Mouse (Mus musculus) lung, postnatal 0 days (tissue): Measurements from ENCODE around the gene Sf3b2. TPM values are rescaled to one million over a fixed set of nuclear protein-coding genes. Genes with fewer than 3 reads are reported as not detected.
"Not testable (repeated sequence)": the region's sequence is repeated elsewhere in the genome, so short reads cannot be mapped to it uniquely, and the experiment has no call there.

ENCODE experiments used
- ATAC-seq: fragments of 200-750 bp; cut with Nextera tagmentation; 2 replicates; pipeline ENCODE4 v1.8.0; 2017; ENCODE audit warnings: moderate library complexity
- DNase-seq: peaks from one replicate; pipeline ENCODE4 v3.0.0-alpha.2; 2016; ENCODE audit warnings: low spot score
- H3K27ac ChIP-seq: fragments of 300-500 bp; sonication (generic); 2 replicates; pipeline ENCODE4 v1.5.1; 2014; ENCODE audit warnings: antibody characterized with exemption, mild to moderate bottlenecking, low read length, mixed read lengths
- H3K27me3 ChIP-seq: fragments of 300-500 bp; sonication (generic); replicated peaks from 2 replicates; pipeline ENCODE4 v1.6.1; 2014; ENCODE audit warnings: low read length, mixed read lengths; ENCODE audit not compliant: insufficient read depth
- H3K36me3 ChIP-seq: fragments of 300-500 bp; sonication (generic); 2 replicates; pipeline ENCODE4 v1.6.1; 2014; ENCODE audit warnings: low read length, mixed read lengths; ENCODE audit not compliant: insufficient read depth
- H3K4me1 ChIP-seq: fragments of 300-500 bp; sonication (generic); 2 replicates; pipeline ENCODE4 v1.6.1; 2014; ENCODE audit warnings: antibody characterized with exemption, low read depth, low read length, mixed read lengths; ENCODE audit not compliant: insufficient read depth
- H3K4me2 ChIP-seq: fragments of 300-500 bp; sonication (generic); replicated peaks from 2 replicates; pipeline ENCODE4 v1.6.1; 2014; ENCODE audit warnings: low read depth, mild to moderate bottlenecking, low read length, moderate library complexity, mixed read lengths
- H3K4me3 ChIP-seq: fragments of 300-500 bp; sonication (generic); 2 replicates; pipeline ENCODE4 v1.5.1; 2014; ENCODE audit warnings: low read depth, low read length
- H3K9ac ChIP-seq: fragments of 300-500 bp; sonication (generic); replicated peaks from 2 replicates; pipeline ENCODE4 v1.6.1; 2014; ENCODE audit warnings: low read depth, mild to moderate bottlenecking
- H3K9me3 ChIP-seq: fragments of 300-500 bp; sonication (generic); 2 replicates; pipeline ENCODE4 v1.6.1; 2016; ENCODE audit warnings: low read length, mixed read lengths
- CTCF ChIP-seq: IDR thresholded peaks from 2 replicates; pipeline ENCODE4 v1.5.1; 2016; ENCODE audit warnings: antibody characterized with exemption, mild to moderate bottlenecking
- EP300 ChIP-seq: IDR thresholded peaks from 2 replicates; pipeline ENCODE4 v1.6.1; 2016; ENCODE audit warnings: antibody characterized with exemption, mild to moderate bottlenecking, control low read depth
- WGBS: fragments of 180-500 bp; shearing (Covaris S2); extraction: QIAGEN DNeasy Blood & Tissue Kit; methylation state at CpG from one replicate; pipeline ENCODE4 v1.1.7; 2014; 5-methylcytosine and 5-hydroxymethylcytosine counted together
- polyA plus RNA-seq: library from polyadenylated mRNA; unstranded; fragments of >200 nt; fragmentation: Nextera tagmentation; extraction: Ambion mirVana; gene quantifications from 2 replicates; pipeline ENCODE4 v1.2.1, GENCODE M21; 2015

The Sf3b2 gene
- polyA plus RNA-seq, 1 experiment from 2014 or later: 200 TPM

- H3K27me3 ChIP-seq: no peaks in the 10 kb centered on the region
- no peak overlapping the region for H3K27ac ChIP-seq
- no peak overlapping the region for H3K4me3 ChIP-seq
- ATAC-seq (no peak), DNase-seq (no peak)
- no peak overlapping the region for H3K9ac ChIP-seq
- peaks cover 8% of the 10 kb centered on the region; the same call in 1 of the 2 replicates for H3K36me3 ChIP-seq
- H3K4me2 ChIP-seq: peak overlapping the region; percentile 97
- no peak for TF ChIP-seq EP300
- TF ChIP-seq CTCF: no peak
- H3K9me3 ChIP-seq: no peaks in the 10 kb centered on the region
- WGBS: 43% methylated on average over 1 of the region's 1 CpGs
- peaks cover 10% of the 10 kb centered on the region; the same call in 1 of the 2 replicates for H3K4me1 ChIP-seq
Measured at GRCm38 (mm10) chr19:5271430-5271829, 23.8 kb downstream of the Sf3b2 start.

- Histone ChIP-seq H3K9ac (no peak overlapping the region), H3K27ac (no peak overlapping the region), H3K9me3 (no peaks in the 10 kb centered on the region), H3K4me2 (no peak overlapping the region), H3K4me1 (peaks cover 10% of the 10 kb centered on the region; the same call in 1 of the 2 replicates), H3K36me3 (no peaks in the 10 kb centered on the region), H3K4me3 (no peak overlapping the region), H3K27me3 (no peaks in the 10 kb centered on the region)
- DNase-seq (no peak), ATAC-seq (no peak)
- 78% methylated on average over 5 of the region's 5 CpGs for WGBS
- no peak for TF ChIP-seq CTCF
- no peak for TF ChIP-seq EP300
Measured at GRCm38 (mm10) chr19:5269392-5269791, 25.9 kb downstream of the Sf3b2 start.

GRCm38 (mm10) chr19:5268875-5269274, 26.4 kb downstream of the Sf3b2 start:
- Histone ChIP-seq H3K4me3 (no peak overlapping the region), H3K9me3 (no peaks in the 10 kb centered on the region), H3K27me3 (no peaks in the 10 kb centered on the region), H3K4me2 (no peak overlapping the region), H3K36me3 (no peaks in the 10 kb centered on the region), H3K4me1 (peaks cover 9% of the 10 kb centered on the region; the same call in 1 of the 2 replicates), H3K9ac (0 out of 2 replicates have a peak overlapping the region, but pooled peaks have one; percentile 19), H3K27ac (no peak overlapping the region)
- 83% methylated on average over 3 of the region's 3 CpGs for WGBS
- TF ChIP-seq EP300 (no peak), CTCF (no peak)
- no peak for ATAC-seq
- DNase-seq: no peak

- Histone ChIP-seq H3K27me3 (no peaks in the 10 kb centered on the region), H3K9me3 (no peaks in the 10 kb centered on the region), H3K27ac (no peak overlapping the region), H3K9ac (no peak overlapping the region), H3K4me2 (no peak overlapping the region), H3K4me1 (0 out of 2 replicates have a peak, but pooled peaks cover 6% of the 10 kb centered on the region), H3K4me3 (no peak overlapping the region), H3K36me3 (no peaks in the 10 kb centered on the region)
- DNase-seq (no peak), ATAC-seq (no peak)
- no peak for TF ChIP-seq EP300
- TF ChIP-seq CTCF: no peak
Measured at GRCm38 (mm10) chr19:5268017-5268416, 27.2 kb downstream of the Sf3b2 start.

DNA sequence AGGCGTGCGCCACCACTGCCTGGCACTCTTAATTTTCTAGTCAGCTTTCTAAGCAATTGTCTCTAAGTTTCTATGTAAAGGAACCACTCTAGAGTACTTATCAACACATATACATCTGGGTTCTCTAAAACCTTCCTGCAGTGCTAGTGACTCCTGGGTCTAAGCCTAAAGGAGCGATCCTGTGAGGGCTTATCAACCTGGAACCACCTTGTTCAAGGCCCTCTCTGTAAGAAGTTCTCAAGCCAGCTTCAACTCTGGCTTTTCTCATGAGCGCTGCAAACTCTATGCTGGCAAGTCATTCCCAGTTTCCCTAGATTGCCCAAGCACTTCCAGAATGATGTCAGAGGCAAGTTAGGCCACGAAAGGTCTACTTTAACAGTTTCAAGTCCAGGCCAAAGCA, 28.2 kb downstream of the Sf3b2 start:
- DNase-seq: no peak
- Histone ChIP-seq H3K4me1 (0 out of 2 replicates have a peak, but pooled peaks cover 5% of the 10 kb centered on the region), H3K27ac (no peak overlapping the region), H3K4me2 (no peak overlapping the region), H3K36me3 (no peaks in the 10 kb centered on the region), H3K9me3 (no peaks in the 10 kb centered on the region), H3K9ac (no peak overlapping the region), H3K4me3 (no peak overlapping the region), H3K27me3 (no peaks in the 10 kb centered on the region)
- WGBS: 90% methylated on average over 5 of the region's 5 CpGs
- ATAC-seq: no peak
- no peak for TF ChIP-seq CTCF
- TF ChIP-seq EP300: no peak

DNA sequence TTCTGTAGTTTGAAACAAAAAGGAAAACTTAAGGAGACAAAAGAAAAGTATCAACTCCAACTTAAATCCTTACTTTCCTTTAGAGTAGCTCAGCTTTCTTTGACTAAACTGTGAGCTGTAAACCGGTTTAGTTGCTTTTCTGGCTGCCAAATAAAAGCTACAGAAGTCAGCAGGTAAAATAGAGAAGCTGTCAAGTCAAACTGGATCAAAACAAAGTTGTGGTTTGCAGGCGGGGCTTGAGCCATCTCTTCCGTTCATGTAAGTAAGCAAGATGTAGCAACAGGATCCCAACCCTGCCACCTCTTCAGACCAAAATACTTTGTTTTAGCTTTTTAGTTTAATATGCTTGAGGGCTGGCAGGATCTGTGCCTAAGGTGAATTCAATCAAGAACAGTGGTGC, 38.1 kb downstream of the Sf3b2 start:
- no peak for ATAC-seq
- 34% methylated on average over 3 of the region's 3 CpGs for WGBS
- no peak overlapping the region for H3K4me2 ChIP-seq
- no peaks in the 10 kb centered on the region for H3K36me3 ChIP-seq
- H3K9me3 ChIP-seq: no peaks in the 10 kb centered on the region
- DNase-seq: peak; percentile 40
- no peak overlapping the region for H3K9ac ChIP-seq
- H3K27ac ChIP-seq: 0 out of 2 replicates have a peak overlapping the region, but pooled peaks have one; percentile 21
- H3K27me3 ChIP-seq: no peaks in the 10 kb centered on the region
- TF ChIP-seq CTCF (no peak), EP300 (no peak)
- H3K4me1 ChIP-seq: no peaks in the 10 kb centered on the region
- no peak overlapping the region for H3K4me3 ChIP-seq

DNA sequence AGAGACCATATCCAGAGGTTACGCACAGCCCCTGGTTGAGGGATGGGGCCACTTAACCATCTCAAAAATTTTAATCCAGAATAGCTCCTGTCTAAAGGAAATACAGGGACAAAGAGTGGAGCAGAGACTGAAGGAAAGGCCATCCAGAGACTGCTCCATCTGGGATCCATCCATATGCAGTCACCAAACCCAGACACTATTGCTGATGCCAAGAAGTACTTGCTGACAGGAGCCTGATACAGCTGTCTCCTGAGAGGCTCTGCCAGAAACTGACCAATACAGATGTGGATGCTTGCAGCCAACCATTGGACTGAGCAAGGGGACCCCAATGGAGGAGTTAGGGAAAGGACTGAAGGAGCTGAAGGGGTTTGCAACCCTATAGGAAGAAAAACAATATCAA, 58.3 kb downstream of the Sf3b2 start:
- H3K27ac ChIP-seq, H3K4me2 ChIP-seq, H3K4me1 ChIP-seq, H3K4me3 ChIP-seq, H3K27me3 ChIP-seq, H3K9ac ChIP-seq, H3K9me3 ChIP-seq, H3K36me3 ChIP-seq: not testable (repeated sequence)
- peak; percentile 54 for DNase-seq
- WGBS: 74% methylated on average over 1 of the region's 1 CpGs
- peak; percentile 56; the same call in 1 of the 2 replicates for ATAC-seq
